Mouse (Mus musculus) lung, postnatal 25 days (tissue): ENCODE measurements around the gene Dlgap1.

Experiments used
- DNase-seq: peaks from one replicate; pipeline ENCODE4 v3.0.0; 2022; ENCODE audit warnings: low spot score

Gene Dlgap1

DNA sequence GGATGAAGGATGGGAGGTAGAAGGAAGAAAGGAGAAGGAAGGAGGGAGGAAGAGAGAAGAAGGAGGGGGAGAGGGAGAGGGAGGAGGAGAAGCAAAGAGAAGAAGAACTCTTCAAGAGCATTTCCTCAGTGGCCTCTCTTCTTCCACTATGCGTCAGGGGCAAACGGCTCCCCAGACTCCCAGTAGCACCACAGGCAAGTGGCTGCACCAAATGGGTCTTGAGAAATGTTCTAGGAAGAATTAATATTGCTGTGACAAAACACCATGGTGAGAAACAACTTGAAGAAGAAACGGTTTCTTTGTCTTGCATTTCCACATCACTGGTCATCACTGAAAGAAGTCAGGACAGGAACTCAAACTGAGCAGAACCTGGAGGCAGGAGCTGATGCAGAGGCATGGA, 766.5 kb downstream of the Dlgap1 start:
- no peak for DNase-seq

DNA sequence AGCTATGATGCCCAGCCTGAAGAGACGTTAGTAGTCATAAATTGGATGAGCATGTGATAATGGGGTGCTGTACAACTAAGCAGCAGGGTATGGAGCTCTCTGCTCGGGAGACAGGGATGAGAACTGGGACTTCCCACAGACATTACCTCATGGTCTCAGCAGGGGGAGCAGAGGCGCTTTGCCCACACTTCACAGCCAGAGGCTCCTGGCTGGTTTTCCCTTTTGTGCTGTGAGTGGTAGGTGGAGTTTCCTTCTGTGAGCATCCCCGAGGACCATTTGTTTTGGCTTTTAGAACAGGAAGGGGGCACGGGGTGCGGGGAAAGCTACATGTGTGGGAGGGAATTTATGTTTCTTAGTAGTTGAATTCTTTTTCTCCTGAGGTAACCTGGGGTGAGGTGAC, 768.6 kb downstream of the Dlgap1 start:
- DNase-seq = peak; percentile 83

DNA sequence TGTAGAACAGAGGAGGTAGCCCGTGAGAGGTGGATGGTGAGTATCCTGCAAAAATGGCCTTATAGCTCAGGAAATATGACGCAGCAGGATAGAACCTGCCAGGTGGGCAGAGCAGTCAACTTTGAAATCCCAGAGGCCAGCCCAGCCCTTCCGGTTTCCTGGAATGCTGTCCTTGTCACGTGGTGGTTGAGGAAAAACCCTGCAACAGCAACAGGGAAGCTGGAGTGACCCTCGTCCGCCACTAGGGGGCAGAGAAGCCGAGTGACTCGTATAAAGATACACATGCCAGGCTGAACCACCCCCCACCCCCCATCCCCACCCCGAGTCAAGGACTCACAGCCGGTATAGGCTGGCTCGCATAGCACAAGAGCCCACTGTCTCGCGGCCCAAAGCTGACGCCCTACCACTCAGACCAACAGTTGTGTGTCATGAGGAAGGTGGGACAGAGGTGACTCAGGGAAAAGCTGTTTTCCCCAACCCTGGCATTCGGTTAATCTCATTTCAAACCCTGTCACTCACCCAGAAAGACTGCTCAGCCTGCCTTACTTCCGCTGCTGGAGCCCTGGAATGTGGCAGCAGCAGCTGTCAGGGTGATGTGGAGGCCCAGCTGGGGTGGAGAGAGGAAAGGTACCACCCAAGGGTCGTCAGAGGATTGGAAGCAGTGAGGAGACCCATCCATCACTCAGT, 769.4 kb downstream of the Dlgap1 start:
- DNase-seq = peak; percentile 95

DNA sequence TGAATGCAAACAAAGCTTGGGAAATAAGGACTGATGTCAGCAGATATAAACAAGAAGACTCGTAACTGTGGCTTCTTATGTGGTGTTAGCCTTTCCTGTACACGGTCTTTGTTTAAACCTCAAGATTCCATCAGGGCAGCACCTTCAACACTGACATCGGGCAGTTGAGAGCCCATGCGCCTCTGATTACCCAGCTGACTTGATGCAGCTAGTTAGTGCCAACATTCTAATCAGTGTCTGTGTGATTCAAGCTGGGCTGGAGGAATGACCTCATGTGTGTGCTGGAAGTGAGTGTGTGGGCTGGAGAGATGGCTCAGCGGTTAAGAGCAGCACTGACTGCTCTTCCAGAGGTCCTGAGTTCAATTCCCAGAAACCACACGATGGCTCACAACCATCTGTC, 770.5 kb downstream of the Dlgap1 start:
- DNase-seq = no peak

DNA sequence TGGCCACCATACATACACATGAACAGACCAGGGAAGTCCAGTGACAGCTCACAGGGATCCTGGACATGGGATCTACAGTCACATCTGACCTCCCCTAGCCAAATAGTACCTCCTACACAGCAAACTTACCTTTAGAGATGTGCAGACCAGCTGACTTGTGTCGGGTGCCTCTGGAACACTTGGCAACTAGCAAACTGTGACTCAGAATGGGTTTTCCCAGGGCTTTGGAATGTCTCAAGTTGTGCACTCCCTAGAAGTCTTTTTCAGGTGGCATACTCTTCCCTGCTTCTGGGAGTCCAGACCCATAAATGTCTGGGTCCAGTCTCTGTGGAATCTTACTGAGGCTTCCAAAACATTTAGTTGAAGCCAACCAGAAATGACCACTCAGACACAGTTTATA, 772.8 kb downstream of the Dlgap1 start:
- DNase-seq = no peak

DNA sequence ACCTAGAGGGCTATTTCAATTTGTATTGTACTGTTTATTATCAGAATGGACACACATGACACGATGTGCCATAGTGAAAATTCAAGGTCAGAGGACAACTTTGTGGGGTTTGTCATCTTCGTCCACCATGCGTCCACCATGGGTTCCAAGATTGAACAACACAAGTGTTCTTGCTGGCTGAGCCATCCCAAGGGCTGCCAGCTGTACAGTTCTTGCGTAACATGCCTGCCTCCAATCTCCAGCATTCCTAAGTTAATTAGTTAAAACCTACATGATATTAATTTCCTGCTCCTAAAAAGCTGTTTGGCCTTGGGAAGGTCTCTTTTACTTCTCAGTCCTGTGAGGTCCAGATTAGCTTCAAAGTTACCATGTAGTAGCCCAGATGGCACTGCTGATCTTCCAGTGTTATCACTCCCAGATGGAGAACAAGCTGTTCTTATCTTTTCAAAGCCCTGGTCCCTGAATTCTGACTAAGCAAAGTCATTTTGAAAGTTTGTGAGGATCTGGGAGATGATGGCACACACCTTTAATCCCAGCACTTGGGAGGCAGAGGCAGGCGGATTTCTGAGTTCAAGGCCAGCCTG, 775.8 kb downstream of the Dlgap1 start:
- no peak for DNase-seq

DNA sequence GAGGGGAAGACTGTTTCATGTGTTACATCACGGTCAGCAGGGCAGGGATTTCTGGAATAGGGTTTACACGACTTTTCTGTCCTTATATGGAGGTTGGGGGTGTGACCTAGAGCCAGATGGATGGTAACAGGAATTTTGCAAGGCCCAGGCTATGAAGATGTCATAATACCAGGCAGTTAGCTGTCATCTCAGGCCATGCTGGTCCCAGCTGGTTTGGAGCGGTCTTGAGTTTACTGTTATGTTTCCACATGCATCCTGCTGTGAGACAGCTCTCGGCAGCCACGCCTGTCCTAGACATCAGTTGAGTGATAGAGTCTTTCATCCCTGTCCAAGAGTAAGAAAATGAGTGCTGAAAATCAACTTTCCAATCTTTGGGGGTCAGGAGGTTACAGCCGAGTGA, 776.5 kb downstream of the Dlgap1 start:
- DNase-seq = peak; percentile 64

DNA sequence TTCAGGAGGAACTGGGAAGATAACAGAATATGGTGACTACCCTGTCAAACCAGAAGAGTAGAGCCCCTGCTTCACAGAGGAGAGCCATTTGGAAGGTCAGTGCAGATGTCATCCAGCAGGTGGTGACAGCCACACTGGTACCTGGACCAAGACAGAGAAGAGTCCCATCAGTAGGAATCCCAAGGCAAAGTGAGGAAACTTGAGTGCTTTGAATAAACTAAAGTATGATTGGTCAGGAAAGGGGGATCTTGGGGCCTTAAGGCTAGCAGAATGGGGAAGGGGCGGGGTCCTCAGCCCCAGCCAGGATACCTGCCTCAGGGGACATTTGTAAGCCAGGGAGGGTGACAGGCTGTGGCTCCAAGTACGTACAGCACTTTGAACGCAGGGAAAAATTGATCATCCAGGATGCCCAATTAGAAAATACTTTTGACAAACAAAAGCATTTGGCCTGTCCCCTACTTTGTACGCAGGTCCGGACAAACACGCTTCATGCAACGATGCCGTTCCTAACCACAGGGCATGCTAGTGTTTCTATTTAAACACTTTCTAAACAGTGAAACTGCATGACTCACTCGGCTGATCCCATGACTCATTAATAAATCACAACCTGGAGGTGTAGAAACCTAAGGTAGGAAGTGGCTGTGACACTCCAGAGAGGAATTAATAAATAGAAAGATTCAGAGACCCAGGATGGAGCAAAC, 777.7 kb downstream of the Dlgap1 start:
- DNase-seq = peak; percentile 63

DNA sequence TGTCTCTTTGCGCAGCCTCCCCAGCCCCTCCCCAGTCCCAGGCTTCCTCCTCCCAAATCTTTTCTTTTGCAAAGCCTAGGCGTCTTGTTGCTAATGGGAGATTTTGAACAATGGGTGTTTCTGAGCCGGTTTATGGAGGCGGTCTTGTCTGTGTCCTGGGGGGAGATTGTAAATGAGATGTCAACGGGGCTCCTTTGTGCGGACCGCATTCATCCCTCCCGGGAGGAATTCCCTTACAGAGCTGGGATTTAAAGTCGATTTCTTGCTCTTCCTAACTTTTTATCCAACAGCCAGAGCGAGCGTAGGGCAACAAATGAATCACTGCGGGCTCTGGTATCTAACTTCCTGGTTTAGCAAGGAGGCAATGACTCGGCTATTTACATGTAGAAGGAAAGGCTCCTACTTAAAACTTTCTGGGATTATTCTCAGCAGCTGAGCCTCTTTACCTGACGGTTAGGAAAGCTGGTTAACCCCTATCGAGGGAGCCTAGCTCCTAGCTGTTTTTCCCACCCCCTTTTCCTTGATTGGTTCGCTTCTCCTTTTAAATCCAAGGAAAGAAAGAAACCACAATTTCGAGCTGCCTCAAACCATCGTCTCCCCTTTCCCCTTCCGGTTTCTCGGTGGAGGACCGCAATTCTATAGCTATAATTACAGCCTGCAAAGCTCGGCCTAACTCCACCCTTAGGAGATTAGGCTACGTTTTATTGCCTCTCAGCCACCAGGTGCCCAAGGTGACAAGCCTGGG, 779.0 kb downstream of the Dlgap1 start:
- no peak for DNase-seq

DNA sequence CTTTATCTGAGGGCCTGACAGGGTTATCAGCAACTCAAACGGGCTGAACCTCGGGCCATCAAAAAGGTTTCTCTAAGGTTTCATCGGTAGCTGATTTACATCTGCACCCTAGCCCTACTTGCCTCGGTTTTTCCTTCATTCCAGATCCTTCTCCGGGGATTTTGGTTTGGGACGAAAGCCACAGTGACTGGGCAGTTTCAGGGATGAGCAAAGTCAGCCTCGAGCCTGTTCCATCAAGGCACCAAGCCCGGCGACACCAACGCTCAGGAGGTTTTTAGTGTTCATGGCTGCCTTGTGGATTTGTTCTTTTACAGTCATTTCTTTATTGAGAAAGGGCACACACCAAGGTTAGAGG, 779.6 kb downstream of the Dlgap1 start:
- DNase-seq = no peak

DNA sequence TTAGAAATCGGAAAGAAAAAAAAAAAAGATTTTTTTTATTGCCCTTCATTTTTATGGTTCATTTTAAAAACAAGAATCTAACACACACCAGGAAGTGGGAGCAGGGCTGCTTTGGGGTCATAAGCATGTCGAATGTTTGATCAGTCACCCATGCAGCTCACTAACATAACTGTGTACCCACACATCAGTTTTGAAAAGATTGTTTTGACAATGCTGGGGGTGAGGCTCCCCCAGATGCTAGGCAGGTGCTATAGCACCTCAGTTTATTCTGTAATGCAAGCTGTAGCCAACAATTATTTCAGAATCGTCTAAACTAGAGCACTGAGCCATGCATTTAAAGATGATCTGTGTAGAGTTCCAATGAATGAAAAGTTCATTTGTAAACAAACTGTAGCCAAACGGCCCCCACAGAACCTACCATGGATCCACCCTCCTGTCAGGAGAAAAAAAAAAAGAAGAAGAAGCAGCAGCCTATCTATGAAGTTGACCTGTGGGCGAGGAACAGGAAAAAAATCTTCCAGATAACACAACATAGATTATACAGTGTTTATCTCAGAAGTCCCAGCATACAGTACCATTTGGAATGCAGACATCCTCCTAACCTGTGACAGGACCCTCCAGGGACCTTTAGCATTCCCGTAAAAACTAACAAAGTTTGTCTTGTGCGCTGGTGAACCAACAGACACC, 780.2 kb downstream of the Dlgap1 start:
- DNase-seq = no peak

DNA sequence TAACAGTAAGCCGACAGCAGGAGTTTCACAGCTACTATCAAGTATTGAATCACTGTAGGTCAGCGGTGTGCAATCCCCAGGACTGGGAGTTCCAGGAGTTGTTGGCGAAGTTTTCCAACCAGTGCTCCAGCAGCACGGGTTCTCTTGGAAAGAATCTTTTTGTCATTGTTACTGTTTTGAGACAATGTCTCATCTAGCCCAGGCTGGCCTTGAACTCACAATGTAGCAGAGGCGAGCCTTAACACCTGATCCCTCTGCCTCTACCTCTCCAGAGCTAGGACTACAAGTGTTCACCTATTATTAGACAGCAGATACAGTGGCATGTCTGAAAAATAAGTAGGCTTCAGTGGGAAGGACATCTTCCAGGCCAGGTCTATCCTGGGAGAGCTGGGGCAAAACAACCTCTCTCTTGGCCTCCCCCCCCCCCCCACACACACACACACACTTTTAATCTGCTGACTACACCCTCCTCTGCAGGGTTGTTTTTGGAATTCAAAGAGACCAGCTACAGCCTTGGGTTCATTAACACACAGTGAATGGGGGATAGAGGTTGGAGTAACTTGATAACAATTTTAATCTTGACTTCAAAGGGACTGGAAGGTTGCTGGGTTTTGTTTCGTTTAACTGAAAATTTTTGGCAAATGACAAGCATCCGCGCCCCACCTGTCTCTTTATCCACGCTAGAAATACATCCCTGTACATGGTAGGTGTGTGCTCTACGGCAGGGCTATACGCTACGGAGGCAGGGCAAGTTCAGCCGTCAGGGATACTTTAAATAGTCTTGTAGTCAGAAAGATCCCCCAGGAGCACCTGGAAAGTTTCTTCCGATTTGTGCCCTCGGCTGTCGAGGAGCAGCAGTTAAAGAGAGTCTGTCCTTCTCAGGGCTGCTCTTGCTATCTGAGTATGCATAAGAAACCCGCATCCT, 781.6 kb downstream of the Dlgap1 start:
- no peak for DNase-seq

DNA sequence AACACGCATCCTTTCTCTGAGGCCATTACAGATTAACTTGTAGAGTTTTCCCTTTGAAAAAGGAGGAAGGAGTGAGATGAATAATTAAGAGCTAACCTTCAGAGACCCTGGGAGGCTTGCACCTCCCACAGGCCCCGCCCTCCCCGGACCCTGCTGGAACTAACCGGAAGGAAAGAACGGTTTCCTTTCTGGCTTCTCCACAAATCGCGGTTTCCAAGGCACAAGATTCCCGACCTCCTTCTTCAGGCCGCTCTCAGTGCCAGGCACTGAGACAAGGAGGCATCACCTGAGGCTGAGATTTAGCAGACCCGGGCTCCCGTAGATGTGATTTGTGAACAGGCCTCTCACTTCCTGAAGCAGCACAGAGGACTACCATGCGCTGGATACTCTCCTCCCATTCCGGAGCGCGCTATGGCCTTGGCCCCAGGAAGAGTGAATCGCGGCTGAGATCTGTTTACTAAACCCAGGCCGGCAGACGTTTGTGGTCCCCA, 782.3 kb downstream of the Dlgap1 start:
- DNase-seq = no peak

DNA sequence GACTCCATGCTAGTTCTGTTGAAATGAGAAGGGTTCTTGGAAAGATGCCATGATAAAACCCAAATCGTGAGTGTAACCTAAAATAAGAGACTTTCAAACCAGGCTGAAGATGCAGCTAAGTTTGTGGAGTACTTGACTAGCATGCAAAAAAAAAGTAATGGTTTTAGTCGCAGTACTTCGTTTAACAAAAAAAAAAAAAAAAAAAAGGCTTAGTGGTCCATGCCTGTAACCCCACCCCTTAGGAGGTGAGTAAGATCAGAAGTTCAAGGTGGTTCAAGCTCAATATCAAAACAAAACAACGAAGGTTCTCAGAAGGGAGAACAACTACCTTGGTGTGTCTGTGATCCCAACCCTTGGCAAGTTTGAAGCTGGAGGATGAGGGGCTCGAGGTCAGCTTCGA, 782.8 kb downstream of the Dlgap1 start:
- no peak for DNase-seq

DNA sequence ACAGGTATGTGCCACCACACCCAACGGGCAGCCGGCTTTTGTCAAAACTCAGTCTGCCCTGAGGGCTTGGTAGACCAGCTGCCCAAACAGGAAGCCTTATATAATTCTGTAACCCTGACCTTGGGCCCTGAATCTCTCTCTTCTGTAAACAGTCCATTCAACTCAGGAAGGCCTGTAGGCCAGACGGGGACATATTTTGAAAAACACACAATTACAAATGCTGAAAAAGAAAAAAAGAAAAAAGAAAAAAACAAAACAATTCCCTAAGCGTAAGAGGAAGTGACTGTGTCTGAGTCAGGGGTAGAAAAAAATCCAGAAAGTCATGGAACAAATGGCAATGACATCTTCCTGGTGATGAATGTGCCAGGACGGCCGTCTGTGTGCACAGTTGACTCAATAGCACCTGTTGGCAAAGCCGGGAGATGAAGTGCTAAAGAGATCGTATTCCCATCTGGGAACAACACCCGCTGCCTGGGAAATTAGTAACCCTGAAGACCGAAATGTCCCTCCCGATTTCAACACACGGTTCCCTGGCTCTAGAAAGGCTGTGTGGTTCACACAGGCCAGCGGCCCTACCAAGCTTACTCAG, 784.7 kb downstream of the Dlgap1 start:
- DNase-seq = no peak

DNA sequence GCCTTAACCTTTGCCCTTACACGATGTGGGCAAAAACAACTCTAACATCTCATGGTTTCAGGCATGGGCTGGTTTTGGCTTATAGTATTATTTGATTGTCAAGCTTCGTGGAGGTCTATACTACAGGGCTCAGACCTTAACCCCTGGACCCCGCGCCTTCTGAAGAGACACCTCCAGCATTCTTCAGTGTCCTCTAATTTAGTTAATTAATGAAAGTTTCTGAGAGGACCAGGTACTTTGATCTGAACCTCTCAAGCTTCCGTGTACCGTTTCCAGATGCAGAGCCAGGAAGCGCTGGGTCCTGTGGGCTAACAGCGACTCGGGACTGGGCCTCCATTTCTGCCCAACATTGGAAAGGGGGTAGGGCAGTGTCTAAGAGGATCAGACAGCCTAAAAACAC, 785.2 kb downstream of the Dlgap1 start:
- no peak for DNase-seq

DNA sequence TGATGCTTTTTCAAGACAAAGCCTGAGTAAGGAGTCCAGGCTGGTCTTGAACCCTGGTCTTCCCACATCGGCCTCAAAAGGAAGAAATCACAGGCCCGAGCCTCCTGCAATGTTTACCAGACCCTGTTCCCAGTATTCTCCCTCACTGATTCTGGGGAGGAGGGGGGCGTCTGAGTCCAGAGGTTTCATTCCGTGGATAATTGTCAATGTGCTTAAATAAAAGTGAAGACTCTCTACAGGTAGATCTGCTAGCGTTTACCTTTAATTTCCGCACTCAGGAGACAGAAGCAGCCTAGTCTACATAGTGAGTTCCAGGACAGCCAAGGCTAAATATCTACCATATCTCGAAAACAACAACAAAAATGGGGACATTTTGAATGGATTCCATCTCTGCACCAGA, 785.8 kb downstream of the Dlgap1 start:
- DNase-seq = no peak

DNA sequence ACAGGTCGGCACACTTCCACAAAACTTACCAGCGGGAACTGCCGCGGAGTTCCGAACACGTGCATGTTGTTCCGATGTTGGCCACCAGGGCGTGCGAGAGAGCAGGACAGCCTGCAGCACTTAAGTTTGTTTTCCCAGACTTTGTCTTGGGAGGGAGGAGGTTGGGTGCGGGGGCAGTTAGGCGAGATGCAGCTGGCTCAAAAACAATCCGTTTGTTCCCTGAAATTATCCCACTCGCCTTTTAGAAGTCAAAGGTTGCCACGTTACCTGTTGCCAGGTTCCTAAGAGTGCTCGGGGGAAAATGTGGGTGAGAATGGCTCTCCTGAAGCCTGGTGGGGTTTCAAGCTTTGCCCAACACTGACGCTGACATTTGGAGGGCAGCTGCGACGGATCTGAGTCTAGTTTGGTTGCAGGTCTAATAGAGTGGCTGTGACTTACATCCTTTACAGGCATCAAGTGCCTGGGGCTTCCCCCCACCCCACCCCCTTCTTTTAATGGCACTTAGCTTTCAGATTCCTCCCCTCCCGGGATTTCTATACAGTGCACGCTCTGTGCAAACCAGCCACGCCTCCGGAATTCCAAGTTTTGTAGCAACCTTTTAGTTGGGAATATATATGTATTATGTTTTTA, 786.3 kb downstream of the Dlgap1 start:
- DNase-seq = peak; percentile 88

DNA sequence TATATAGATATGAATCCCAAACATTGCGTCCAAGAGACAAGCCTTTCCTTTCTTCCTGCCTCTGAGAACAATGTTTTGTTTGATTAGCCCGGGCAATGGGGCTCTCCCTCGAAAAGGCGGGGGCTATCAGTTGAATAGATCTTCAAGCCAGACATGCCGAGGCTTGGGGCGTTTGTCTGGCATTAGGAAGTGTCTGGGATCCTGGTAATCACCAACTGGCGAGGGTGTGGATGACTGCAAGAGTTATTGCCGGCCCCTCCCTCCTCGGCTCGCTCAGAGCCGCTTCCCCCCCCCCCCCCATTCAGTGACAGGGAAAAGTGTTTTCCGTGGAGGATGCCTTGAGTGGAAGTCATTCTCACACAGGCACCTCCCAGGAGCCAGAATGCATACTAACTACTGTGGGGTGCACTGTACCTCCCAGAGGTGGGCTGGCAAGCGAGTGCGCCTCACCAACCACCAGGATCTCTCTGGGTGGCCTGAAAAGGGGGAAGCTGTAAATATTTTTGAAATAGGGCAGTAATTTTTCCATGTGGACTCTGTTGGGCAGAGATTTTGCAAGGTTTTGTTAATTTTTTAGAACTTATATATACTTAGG, 786.9 kb downstream of the Dlgap1 start:
- DNase-seq = no peak

DNA sequence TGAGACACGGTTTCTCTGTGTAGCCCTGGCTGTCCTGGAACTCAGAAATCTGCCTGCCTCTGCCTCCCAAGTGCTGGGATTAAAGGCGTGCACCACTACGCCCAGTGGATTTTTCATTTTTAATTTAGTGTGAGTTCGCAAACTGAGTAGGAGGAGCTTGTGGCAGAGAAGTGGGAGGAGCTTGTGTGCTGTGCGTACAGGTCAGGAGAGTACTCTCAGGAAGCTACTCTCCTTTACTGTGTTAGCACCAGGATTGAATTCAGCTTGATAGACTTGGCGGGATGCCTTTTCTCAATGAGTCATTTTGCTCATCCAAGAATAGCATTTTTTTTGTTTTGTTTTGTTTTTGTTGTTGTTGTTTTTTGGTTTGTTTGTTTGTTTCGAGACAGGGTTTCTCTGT, 793.1 kb downstream of the Dlgap1 start:
- no peak for DNase-seq
